Mouse (Mus musculus) olfactory bulb, adult 2 months (tissue): ENCODE results near the gene Prkab2.

Experiments
- CTCF ChIP-seq: fragments of 200-500 bp; IDR thresholded peaks from 2 replicates; pipeline ENCODE4 v1.5.1; 2012; ENCODE audit warnings: low read depth, mild to moderate bottlenecking, low read length, moderate library complexity; ENCODE audit not compliant: insufficient read depth
- POLR2A ChIP-seq: fragments of 200-500 bp; IDR thresholded peaks from 2 replicates; pipeline ENCODE4 v1.6.1; 2012; ENCODE audit warnings: mild to moderate bottlenecking, low read depth, low read length, moderate library complexity; ENCODE audit not compliant: insufficient read depth

- TF ChIP-seq CTCF = no peak
- TF ChIP-seq POLR2A = no peak
These were observed 6.4 kb upstream of the Prkab2 start for GRCm38 (mm10) chr3:97651604-97652003.
